Mouse (Mus musculus) ovary, postnatal 36 days (tissue): ENCODE data around the gene Tspan9.

ENCODE experiments used
- DNase-seq: peaks from one replicate; pipeline ENCODE4 v3.0.0; 2022; ENCODE audit warnings: low spot score, mixed read lengths

Tspan9 gene

DNA sequence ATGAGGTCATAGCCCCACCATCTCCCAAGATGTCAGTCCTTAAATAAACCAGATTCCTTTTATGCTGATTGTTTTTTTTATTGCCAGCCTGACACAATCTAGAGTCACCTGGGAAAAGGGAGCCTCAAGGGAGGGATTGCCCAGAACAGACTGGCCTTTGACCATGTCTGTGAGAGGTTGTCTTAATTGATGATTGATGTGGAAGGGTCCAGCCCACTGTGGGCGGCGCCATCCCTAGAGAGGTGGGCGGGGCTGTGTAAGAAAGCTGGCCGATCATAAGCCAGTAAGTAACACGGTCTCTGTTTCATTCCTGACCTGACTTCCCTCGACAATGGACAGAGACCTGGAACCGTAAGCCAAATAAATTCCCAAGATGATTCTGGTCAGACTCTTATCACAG, 124.3 kb downstream of the Tspan9 start:
- no peak for DNase-seq

DNA sequence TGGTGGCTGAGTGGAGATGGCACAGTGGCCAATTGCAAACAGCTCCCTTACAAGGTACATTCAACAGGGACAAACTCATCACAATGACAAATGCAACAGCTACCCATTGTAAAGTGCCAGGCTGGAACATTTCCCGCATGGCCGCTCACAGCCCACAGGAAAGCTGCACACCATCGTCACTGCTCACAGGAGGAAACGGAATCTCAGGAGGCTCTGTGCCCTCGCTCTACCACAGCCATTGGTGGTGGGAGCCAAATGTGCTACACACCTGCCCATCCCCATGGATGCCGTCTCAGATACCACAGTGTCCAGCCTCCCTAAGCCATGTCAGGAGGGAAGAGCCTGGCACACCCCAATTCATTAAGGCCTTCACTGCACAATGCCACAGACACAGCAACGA, 128.1 kb downstream of the Tspan9 start:
- DNase-seq, result no peak

- DNase-seq, result no peak
These were observed 131.6 kb downstream of the Tspan9 start for GRCm38 (mm10) chr6:128011781-128012180.

DNA sequence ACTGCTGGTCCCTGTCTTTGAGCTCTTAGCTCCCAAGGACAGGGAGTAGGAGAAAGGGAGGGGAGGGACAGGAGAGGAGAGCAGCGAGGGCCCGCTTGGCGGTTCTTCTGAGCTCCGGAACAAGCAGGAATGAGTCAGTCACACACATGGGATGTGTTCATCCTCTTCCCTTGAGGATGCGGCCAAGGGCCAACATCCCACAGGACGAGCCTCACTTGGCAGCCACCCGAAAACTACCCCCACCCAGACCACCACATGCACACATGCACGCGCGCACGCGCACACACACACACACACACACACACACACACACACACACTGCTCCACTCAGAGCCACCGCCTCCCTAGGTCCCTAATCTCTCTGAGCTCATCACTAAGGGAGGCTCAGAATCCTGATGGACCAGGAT, 132.3 kb downstream of the Tspan9 start:
- peak; percentile 61 for DNase-seq

DNA sequence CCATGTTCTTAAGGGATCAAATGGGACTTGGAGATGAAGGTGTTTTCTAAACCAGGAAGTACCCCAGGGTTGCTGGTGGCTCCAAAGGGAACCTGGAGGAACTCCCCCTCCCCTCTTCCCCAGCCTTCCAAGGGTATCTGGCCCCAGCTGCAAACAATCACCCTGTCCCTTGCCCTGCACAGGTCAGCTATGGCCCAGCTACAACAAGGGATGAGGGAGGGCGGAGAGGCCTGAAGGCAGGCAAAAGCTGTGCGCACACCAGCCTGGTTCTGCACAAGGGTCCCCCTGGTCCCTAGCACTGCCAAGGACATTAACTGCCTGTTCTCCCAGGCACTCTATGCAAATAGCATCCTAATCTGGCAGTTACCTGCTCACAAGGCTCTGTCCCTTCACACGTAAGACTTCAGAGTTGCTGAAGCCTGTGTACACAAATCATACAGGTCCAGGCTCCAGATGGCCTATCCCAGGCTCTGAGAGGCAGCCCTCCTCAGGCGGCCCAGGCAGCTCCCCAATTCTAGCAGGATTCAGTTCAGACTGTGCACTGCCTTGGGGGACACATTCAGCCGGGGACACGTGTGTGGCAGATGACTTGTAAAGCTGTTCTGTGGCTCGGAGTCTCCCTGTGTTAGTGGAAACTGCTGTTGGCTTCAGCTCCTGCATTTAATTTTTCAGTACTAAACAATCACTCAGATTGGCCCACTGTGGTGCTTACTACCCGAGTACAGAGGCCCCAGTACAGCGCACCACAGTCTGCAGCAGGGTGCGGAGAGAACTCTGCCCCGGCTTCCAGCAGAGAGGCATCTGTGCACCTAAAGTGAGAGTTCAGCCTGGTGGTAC, 133.0 kb downstream of the Tspan9 start:
- DNase-seq, result no peak

DNA sequence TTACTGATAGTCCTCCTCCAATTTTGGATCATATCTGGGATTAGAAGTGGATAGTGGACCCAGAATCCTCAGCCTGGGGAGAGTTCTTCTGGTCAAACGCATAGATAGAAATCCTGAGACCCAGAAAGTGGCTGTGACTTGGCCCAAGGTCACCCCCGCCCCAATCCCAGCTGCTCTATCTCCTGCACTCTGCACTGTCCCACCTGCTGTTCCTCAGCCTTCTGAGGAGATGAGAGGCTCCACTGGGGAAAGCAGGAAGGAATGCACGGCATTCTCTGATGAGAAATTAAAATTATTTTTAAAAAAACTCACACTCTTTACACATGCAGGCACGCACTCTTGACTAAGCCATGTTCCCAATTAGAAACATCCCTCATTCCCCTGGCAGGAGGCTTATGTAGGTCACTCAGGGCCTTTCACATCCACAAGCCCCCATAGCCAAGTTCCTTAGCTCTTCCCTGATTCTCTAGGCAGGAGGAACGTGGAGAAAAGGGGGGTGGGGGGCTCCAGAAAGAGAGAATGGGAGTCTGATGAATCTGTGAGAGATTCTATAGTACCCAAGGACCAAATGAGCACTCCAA, 135.3 kb downstream of the Tspan9 start:
- no peak for DNase-seq

GRCm38 (mm10) chr6:128007241-128007701, 136.1 kb downstream of the Tspan9 start:
- no peak for DNase-seq

- no peak for DNase-seq
These were observed 137.2 kb downstream of the Tspan9 start for GRCm38 (mm10) chr6:128006156-128006555.

DNA sequence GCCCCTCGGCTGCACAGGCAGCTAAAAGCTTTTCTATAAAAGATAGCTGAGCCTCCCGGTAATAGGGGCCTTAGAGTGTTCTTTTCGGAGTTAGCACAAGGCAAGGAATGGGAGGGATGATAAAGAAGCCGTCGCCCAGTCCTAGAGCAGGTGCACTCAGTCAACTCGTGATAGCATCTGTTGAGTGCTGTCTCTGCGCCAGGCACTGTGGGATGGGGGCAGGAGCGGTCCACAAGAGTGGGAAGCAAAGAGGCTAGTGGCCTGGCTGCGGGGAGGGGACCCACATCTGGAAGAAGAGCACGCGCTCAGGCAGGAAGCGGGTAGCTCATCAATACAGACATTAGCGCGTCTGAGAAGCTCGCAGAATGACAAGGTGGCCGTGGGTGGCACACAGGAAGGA, 138.8 kb downstream of the Tspan9 start:
- no peak for DNase-seq

GRCm38 (mm10) chr6:128003542-128003941, 139.9 kb downstream of the Tspan9 start:
- DNase-seq, result no peak

DNA sequence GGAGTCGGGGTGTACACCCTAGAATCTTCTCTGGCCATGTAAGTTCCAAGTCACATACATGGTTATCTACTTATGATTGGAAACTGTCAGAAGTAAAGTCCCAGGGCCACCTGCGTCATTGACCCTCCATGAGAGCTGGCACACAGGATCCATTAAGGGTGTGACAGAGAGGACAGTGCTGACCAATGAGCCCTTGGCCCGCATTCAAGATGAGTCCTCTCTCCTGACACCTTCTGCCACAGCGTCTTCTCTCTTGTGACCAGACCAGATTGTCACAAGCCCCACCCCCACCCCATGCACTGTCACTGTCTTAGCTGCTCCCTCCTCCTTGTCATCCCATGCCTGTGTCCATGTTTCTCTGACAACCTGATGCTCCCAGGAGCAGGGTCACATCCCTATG, 140.7 kb downstream of the Tspan9 start:
- DNase-seq, result no peak

DNA sequence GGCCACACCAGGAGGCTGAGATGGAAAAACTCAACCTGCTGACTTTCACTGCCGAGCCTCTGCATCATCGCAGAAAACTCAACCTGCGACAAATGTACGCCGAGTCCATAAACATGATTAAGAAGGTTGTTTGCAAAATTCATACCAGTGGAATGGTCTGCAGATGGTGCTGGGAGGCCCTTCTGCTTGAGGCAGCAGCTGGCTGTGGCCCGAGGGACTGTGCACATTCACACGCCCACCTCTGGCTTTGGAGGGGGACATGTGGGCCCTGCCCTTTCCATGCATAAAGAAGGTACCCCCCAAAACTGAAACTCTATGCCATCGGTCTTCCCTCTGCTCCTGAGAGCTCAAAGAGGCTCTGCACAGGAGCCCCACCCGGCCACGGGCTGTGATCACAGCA, 141.3 kb downstream of the Tspan9 start:
- no peak for DNase-seq

- no peak for DNase-seq
These were observed 141.8 kb downstream of the Tspan9 start for GRCm38 (mm10) chr6:128001587-128001986.

DNA sequence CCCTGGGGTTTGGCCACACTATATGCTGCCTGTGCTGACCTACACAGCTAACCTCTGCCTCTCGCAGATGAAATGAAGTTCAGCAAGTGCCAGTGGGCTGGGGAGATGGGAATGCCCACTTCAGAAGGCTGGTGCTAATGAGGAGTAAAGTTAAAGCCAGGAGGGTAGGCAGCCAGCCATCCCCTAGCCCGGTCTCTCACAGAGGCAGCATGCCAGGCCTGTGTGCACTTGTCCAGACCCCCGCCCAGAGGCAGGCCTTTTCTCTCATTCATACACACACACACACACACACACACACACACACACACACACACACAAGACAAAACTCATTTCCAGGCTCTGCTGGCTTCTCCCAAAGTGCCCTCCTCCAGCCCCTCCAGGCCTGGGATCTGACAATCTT, 142.6 kb downstream of the Tspan9 start:
- DNase-seq, result no peak

DNA sequence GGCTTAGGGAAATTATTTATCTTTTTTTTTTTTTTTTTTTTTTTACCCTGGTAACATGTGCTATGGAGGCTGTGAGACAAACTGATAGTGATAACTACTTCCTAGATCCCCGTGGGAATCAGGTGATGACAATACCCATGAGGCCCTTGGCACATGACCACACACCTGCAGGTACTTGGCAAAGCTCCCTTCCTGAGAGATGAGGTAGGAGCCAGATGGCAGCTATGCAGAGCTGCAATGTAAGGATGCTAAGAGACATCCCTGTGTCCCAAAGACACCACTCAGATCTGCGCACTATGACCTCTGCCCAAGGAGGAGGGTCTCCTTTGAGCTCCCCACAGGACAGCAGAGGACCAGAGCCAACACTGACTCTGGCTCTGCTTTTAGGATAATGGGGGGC, 144.3 kb downstream of the Tspan9 start:
- DNase-seq, result no peak

- DNase-seq, result no peak
These were observed 146.5 kb downstream of the Tspan9 start for GRCm38 (mm10) chr6:127996928-127997327.

GRCm38 (mm10) chr6:127992993-127993392, 150.4 kb downstream of the Tspan9 start:
- DNase-seq, result no peak

DNA sequence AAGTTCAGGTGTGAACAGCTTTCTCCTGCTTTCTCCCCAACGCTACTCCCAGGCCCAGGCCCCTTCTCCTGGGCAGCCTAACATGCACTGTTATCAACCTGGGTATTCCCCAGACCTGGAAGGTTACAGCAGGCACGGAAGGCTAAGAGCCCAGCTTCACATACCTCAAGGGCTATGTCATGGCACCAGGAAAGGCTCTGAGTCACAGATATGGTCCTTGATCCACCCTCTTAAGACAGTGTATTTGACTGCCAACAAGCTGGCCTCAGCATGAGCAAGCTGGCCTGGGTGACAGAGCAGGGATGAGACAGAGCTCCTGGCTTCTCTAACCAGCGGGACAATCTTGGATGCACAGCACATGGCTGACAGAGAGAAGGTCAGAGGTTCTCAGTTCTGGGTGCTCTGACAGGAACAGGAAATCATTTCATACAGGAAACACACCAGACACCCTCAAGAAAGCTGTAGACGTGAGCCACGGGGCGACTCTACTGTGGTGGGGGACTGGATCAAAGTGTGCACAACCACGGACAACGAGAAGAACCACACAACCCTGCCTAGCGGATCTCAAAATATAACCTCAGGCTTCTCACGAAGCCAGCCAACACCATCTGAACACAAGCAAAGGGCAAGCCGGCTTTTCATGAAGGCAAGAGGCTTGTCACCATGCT, 151.8 kb downstream of the Tspan9 start:
- no peak for DNase-seq

GRCm38 (mm10) chr6:127989624-127990212, 153.7 kb downstream of the Tspan9 start:
- peak; percentile 63 for DNase-seq

- DNase-seq, result no peak
These were observed 154.4 kb downstream of the Tspan9 start for GRCm38 (mm10) chr6:127988944-127989494.

GRCm38 (mm10) chr6:127987374-127987773, 156.0 kb downstream of the Tspan9 start:
- no peak for DNase-seq

GRCm38 (mm10) chr6:127986357-127986756, 157.0 kb downstream of the Tspan9 start:
- DNase-seq, result no peak
